Mouse (Mus musculus) small intestine, adult 2 months (tissue): ENCODE results near the gene Rnase10. TPM values are rescaled to one million over a fixed set of nuclear protein-coding genes. Genes with fewer than 3 reads are reported as not detected.
A peak's percentile ranks its signal among the peaks of the same experiment; 100 is the strongest.

Experiments
- H3K27ac ChIP-seq: fragments of 200-500 bp; 2 replicates; pipeline ENCODE4 v1.5.1; 2012; ENCODE audit warnings: low read depth, low read length, control low read depth, inconsistent platforms; ENCODE audit not compliant: insufficient read depth
- H3K27me3 ChIP-seq: fragments of 200-500 bp; 2 replicates; pipeline ENCODE4 v1.6.1; 2012; ENCODE audit warnings: mild to moderate bottlenecking, moderate library complexity, low read length, inconsistent platforms; ENCODE audit not compliant: control insufficient read depth, insufficient read depth
- H3K36me3 ChIP-seq: fragments of 200-500 bp; 2 replicates; pipeline ENCODE4 v1.6.1; 2012; ENCODE audit warnings: mild to moderate bottlenecking, low read length, control low read depth, inconsistent platforms; ENCODE audit not compliant: control insufficient read depth, insufficient read depth
- H3K4me1 ChIP-seq: fragments of 200-500 bp; 2 replicates; pipeline ENCODE4 v1.6.1; 2012; ENCODE audit warnings: low read length, inconsistent platforms, mixed read lengths; ENCODE audit not compliant: control insufficient read depth, insufficient read depth, insufficient read length
- H3K4me3 ChIP-seq: fragments of 200-500 bp; 2 replicates; pipeline ENCODE4 v1.5.1; 2012; ENCODE audit warnings: low read depth, mild to moderate bottlenecking, control low read depth, inconsistent platforms, low read length, moderate library complexity
- CTCF ChIP-seq: fragments of 200-500 bp; IDR thresholded peaks from 2 replicates; pipeline ENCODE4 v1.5.1; 2012; ENCODE audit warnings: low read depth, mild to moderate bottlenecking, control low read depth, inconsistent platforms, low read length, moderate library complexity, mixed read lengths; ENCODE audit not compliant: insufficient replicate concordance, insufficient read length; ENCODE audit errors: extremely low read depth
- POLR2A ChIP-seq: fragments of 200-500 bp; IDR thresholded peaks from 2 replicates; pipeline ENCODE4 v1.6.1; 2012; ENCODE audit warnings: low read depth, mild to moderate bottlenecking, control low read depth, inconsistent platforms, low read length, moderate library complexity
- WGBS: fragments of 180-500 bp; shearing (Covaris S2); methylation state at CpG from one replicate; pipeline ENCODE4 v1.1.7; 2018; 5-methylcytosine and 5-hydroxymethylcytosine counted together
- polyA plus RNA-seq: library from polyadenylated mRNA; depleted of rRNA; stranded (reverse); fragments of >200 nt; gene quantifications from 2 replicates; pipeline ENCODE4 v1.2.3, GENCODE M21; 2012; rRNA removed

The Rnase10 gene
- polyA plus RNA-seq, 1 experiment = not detected

DNA sequence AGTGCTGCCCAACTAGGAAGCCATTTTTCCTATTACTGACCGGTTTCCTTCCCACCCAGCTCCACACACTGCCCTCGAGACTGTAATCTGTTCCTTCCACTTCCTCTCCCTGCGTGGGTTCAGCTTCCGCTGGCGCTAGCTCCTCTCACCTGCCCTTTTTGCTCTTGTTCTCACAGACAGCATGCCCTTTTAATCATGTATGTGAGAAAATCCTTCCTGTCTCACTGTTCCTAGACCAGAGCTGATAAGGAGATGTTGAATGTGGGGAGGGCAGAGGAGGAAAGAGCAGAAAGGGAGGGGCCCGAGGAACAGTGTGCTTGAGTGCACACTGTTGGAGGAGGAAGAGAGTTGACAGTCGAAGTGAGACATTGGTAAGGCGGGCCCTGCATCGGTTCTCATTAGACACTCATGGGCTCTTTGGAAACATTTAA is 49.9 kb downstream of the Rnase10 start, which contains the start of gene Rnase12:
Gene Rnase12 (minus strand): TSS at position 261 of the 431 bp plus-strand sequence.
- no peaks in the 10 kb centered on the region for H3K4me1 ChIP-seq
- TF ChIP-seq CTCF = no peak
- no peak for TF ChIP-seq POLR2A
- no peak within 1 kb of the TSS for H3K27ac ChIP-seq
- H3K4me3 ChIP-seq = peak within 1 kb of the TSS; percentile 7; the same call in 1 of the 2 replicates
- no peaks in the 10 kb centered on the region for H3K36me3 ChIP-seq
- no peaks in the 10 kb centered on the region for H3K27me3 ChIP-seq
- WGBS = 10% methylated on average over 9 of the region's 9 CpGs

Other genes starting within 250 kb of the Rnase10 start
- gene Ttc5, start 222.2 kb upstream of the Rnase10 start, polyA plus RNA-seq = 6.8 and 13.5 TPM in 2 replicates
- not detected in 2 replicates for gene Ccnb1ip1, start 200.0 kb upstream of the Rnase10 start, polyA plus RNA-seq
- 2.9 and 5.8 TPM in 2 replicates for gene Parp2, start 199.9 kb upstream of the Rnase10 start, polyA plus RNA-seq
- 48.1 and 105 TPM in 2 replicates for gene Tep1, start 137.2 kb upstream of the Rnase10 start, polyA plus RNA-seq
- gene Klhl33, start 110.2 kb upstream of the Rnase10 start, polyA plus RNA-seq = 0.29 and 1.7 TPM in 2 replicates
- 65.0 and 97.3 TPM in 2 replicates for gene Osgep, start 82.9 kb upstream of the Rnase10 start, polyA plus RNA-seq
- gene Apex1, start 82.8 kb upstream of the Rnase10 start, polyA plus RNA-seq = 9.6 and 20.0 TPM in 2 replicates
- gene Pip4p1, start 76.9 kb upstream of the Rnase10 start, polyA plus RNA-seq = 50.9 and 93.1 TPM in 2 replicates
- 59.2 and 116 TPM in 2 replicates for gene Pnp, start 76.7 kb upstream of the Rnase10 start, polyA plus RNA-seq
- not detected in 2 replicates for gene Gm49342, start 63.2 kb upstream of the Rnase10 start, polyA plus RNA-seq
- gene Pnp2, start 51.8 kb upstream of the Rnase10 start, polyA plus RNA-seq = 63.7 and 87.2 TPM in 2 replicates
- not detected in 2 replicates for gene Rnase9, start 34.1 kb downstream of the Rnase10 start, polyA plus RNA-seq
- not detected in 2 replicates for gene Rnase11, start 42.4 kb downstream of the Rnase10 start, polyA plus RNA-seq
- not detected in 2 replicates for gene Rnase12, start 49.9 kb downstream of the Rnase10 start, polyA plus RNA-seq
- 0.01 TPM in 1 of 2 replicates, not detected in the other for gene Olfr750, start 66.7 kb downstream of the Rnase10 start, polyA plus RNA-seq
- 120 and 130 TPM in 2 replicates for gene Rnase4, start 83.3 kb downstream of the Rnase10 start, polyA plus RNA-seq
- 21.1 and 27.1 TPM in 2 replicates for gene Ang, start 83.4 kb downstream of the Rnase10 start, polyA plus RNA-seq
- gene Eddm3b, start 106.7 kb downstream of the Rnase10 start, polyA plus RNA-seq = not detected in 2 replicates
- gene Rnase6, start 116.2 kb downstream of the Rnase10 start, polyA plus RNA-seq = 9.7 and 15.0 TPM in 2 replicates
- gene Rnase1, start 139.0 kb downstream of the Rnase10 start, polyA plus RNA-seq = 47.1 and 6,983 TPM in 2 replicates
- not detected in 2 replicates for gene Rnase2b, start 154.5 kb downstream of the Rnase10 start, polyA plus RNA-seq
- gene Ang2, start 191.4 kb downstream of the Rnase10 start, polyA plus RNA-seq = not detected in 2 replicates
- not detected in 2 replicates for gene Ear14, start 195.6 kb downstream of the Rnase10 start, polyA plus RNA-seq
- gene Rnase2a, start 248.4 kb downstream of the Rnase10 start, polyA plus RNA-seq = not detected in 2 replicates